ENCODE assay signal across 7 mouse cellular contexts in the genomic region with DNA sequence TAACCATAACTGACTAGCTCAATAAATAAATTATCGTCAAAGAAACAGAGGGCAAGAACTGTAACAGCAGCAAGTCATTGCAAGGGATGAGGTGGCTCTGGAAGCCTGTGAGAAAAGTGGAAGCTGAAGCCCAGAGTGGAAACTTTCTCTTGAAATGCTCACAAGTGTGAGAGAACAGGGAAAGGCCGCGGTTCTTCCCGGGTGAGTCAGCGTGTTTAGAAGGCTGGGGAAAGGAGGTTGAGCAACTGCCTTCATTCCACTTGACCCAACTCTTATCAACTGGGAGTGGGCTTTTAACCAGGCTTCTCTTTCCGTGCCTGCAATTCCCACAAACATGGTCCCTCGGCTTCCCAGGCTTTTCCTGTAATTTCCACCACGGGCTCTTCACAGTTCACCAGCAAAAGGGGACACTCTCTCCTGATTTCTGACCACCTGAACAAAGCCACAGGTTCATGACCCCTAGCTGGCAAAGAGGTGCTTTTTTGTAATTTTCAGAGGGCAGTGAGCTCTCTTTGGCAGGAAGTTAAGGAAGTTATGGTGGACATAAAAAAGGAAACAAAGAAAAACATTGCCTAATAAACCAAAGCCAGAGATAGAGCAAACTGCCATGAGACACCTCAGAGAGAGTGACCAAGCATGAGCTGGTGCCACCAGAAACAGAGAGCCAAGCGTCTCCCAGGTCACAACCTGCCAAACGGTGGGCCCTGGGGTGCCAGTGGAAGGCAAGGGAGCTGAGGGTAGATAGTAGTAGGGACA. TPM values are rescaled to one million over a fixed set of nuclear protein-coding genes. Genes with fewer than 3 reads are reported as not detected.
DNase-seq lines count a peak whose midpoint lies in the region; ATAC-seq lines count a peak whose summit lies in the region.

No protein-coding gene starts in this region.

- H3K36me3 ChIP-seq in heart, embryonic 15.5 days = no peaks in the 10 kb centered on the region
- H3K36me3 ChIP-seq in lung, embryonic 16.5 days (ENCODE audit: control insufficient read depth, insufficient read depth, low read length) = no peaks in the 10 kb centered on the region

- peak; percentile 87 for DNase-seq in 416B (ENCODE audit: low read depth)
- DNase-seq in adrenal gland, adult 8-10 months = peak; percentile 57
- no peak for DNase-seq in thymus, adult 18-20 months
- DNase-seq in thymus, postnatal 25 days = no peak

- no peak overlapping the region for H3K4me2 ChIP-seq in heart, embryonic 15.5 days
- no peak overlapping the region for H3K4me2 ChIP-seq in lung, embryonic 16.5 days (ENCODE audit: low read depth, low read length)

- H3K4me3 ChIP-seq in heart, embryonic 15.5 days = no peak overlapping the region
- H3K4me3 ChIP-seq in lung, embryonic 16.5 days (ENCODE audit: low read length) = no peak overlapping the region

- ATAC-seq in heart, embryonic 15.5 days (replicated peaks; ENCODE audit: insufficient number of reproducible peaks, insufficient read depth, low FRiP score, low read depth) = no peak
- peak; percentile 87 for ATAC-seq in lung, embryonic 16.5 days (ENCODE audit: low read depth)
- no peak for ATAC-seq in megakaryocyte-erythroid progenitor cell, adult 5-6 weeks (replicated peaks; ENCODE audit: low FRiP score, low TSS enrichment, poor library complexity, severe bottlenecking)

- no peaks in the 10 kb centered on the region for H3K9me3 ChIP-seq in heart, embryonic 15.5 days (replicated peaks)
- no peaks in the 10 kb centered on the region for H3K9me3 ChIP-seq in lung, embryonic 16.5 days (ENCODE audit: control insufficient read depth, low read length)

- H3K27me3 ChIP-seq in heart, embryonic 15.5 days = no peaks in the 10 kb centered on the region
- H3K27me3 ChIP-seq in lung, embryonic 16.5 days (ENCODE audit: control insufficient read depth, insufficient read depth, low read depth, low read length) = no peaks in the 10 kb centered on the region

- H3K27ac ChIP-seq in heart, embryonic 15.5 days = peak overlapping the region; percentile 47
- peak overlapping the region; percentile 50 for H3K27ac ChIP-seq in lung, embryonic 16.5 days (ENCODE audit: low read length)

- peaks cover 5% of the 10 kb centered on the region; the same call in 1 of the 2 replicates for H3K4me1 ChIP-seq in heart, embryonic 15.5 days (replicated peaks)
- H3K4me1 ChIP-seq in lung, embryonic 16.5 days (replicated peaks; ENCODE audit: control insufficient read depth, insufficient read depth, low read length) = peaks cover 5% of the 10 kb centered on the region

- no peak overlapping the region for H3K9ac ChIP-seq in heart, embryonic 15.5 days
- no peak overlapping the region for H3K9ac ChIP-seq in lung, embryonic 16.5 days (ENCODE audit: low read length)

- 40% methylated on average over 10 of the region's 10 CpGs for WGBS in heart, embryonic 15.5 days
- WGBS in lung, embryonic 16.5 days = 52% methylated on average over 10 of the region's 10 CpGs

RNA-seq across cellular contexts. Expression of a gene that starts 17.6 kb away (rescaled TPM):
- total RNA-seq in adrenal gland, adult 8-10 months (2022) = 10 to 100 TPM in 2 of 4 experiments, 1 to 10 TPM in 2; 9.1 to 14.0 (median 11.6) TPM
- polyA plus RNA-seq in heart, embryonic 15.5 days (2015; fragmentation: Nextera tagmentation; extraction: Ambion mirVana) = 4.3 and 6.7 TPM in 2 replicates
- 9.5 and 9.9 TPM in 2 replicates for polyA plus RNA-seq in lung, embryonic 16.5 days (2015; fragmentation: Nextera tagmentation; extraction: Ambion mirVana)
- 1.3 and 2.2 TPM in 2 replicates for total RNA-seq in megakaryocyte-erythroid progenitor cell, adult 5-6 weeks (2014; fragmentation: Nextera tagmentation)
- total RNA-seq in megakaryocyte-erythroid progenitor cell, adult 5-6 weeks (2017) = 0.50 and 0.80 TPM in 2 replicates

RNA-seq across cellular contexts. Expression of a gene that starts 37.9 kb away (rescaled TPM):
- 10 to 100 TPM in 1 of 4 experiments, 1 to 10 TPM in 3; 4.7 to 17.0 (median 7.3) TPM for total RNA-seq in adrenal gland, adult 8-10 months (2022)
- 4.2 and 4.9 TPM in 2 replicates for polyA plus RNA-seq in heart, embryonic 15.5 days (2015; fragmentation: Nextera tagmentation; extraction: Ambion mirVana)
- polyA plus RNA-seq in lung, embryonic 16.5 days (2015; fragmentation: Nextera tagmentation; extraction: Ambion mirVana) = 5.9 and 6.1 TPM in 2 replicates
- 17.0 and 21.6 TPM in 2 replicates for total RNA-seq in megakaryocyte-erythroid progenitor cell, adult 5-6 weeks (2014; fragmentation: Nextera tagmentation)
- total RNA-seq in megakaryocyte-erythroid progenitor cell, adult 5-6 weeks (2017) = 34.8 and 57.3 TPM in 2 replicates

Comparison
In these comparisons a context has a peak if more than half of its experiments do, and no peak if none do; other contexts are left out.
1. DNase-seq: peak in 416B (single experiment) and adrenal gland, adult 8-10 months (single experiment); none in thymus, adult 18-20 months (0 of 2) and thymus, postnatal 25 days (single experiment).